Mouse (Mus musculus) G1E (cell line): ENCODE data around the gene Gm19668.
"Not testable (repeated sequence)": the region's sequence is repeated elsewhere in the genome, so short reads cannot be mapped to it uniquely, and the experiment has no call there.

Experiments used
- CTCF ChIP-seq: IDR thresholded peaks from 2 replicates; pipeline ENCODE4 v1.5.1; 2012; ENCODE audit warnings: low read depth, low read length, inconsistent platforms, mixed read lengths
- GATA1 ChIP-seq: IDR thresholded peaks from 2 replicates; pipeline ENCODE4 v1.6.1; 2012; ENCODE audit warnings: borderline replicate concordance, low read length, inconsistent platforms, mixed read lengths

- TF ChIP-seq CTCF, GATA1: not testable (repeated sequence)
Observed at GRCm38 (mm10) chr10:77759582-77759981, 39.4 kb downstream of the Gm19668 start, which contains the start of gene Gm3233.
